Mouse (Mus musculus) left cerebral cortex, postnatal 36 days (tissue): Measurements from ENCODE around the gene Tram2. TPM values are rescaled to one million over a fixed set of nuclear protein-coding genes. Genes with fewer than 3 reads are reported as not detected.
A peak's percentile ranks its signal among the peaks of the same experiment; 100 is the strongest.

Experiments used
- DNase-seq, 2 experiments: peaks; one replicate each; pipeline ENCODE4 v3.0.0; 2021 to 2022; ENCODE audit warnings: low spot score in 2 of 2, mixed read lengths in 1 of 2
- intact Hi-C: fragments of 180-260 bp; cut with DNase I; formaldehyde crosslinking; loops from one replicate; pipeline ENCODE4 v1.15.1; 2025
- total RNA-seq, 2 experiments: library from RNA; stranded (reverse); gene quantifications; 2 replicates each; pipeline ENCODE4 v1.2.3; 2021

Tram2 gene
- total RNA-seq, 2 experiments from 2014 or later, result 0.81 to 1.3 TPM

DNA sequence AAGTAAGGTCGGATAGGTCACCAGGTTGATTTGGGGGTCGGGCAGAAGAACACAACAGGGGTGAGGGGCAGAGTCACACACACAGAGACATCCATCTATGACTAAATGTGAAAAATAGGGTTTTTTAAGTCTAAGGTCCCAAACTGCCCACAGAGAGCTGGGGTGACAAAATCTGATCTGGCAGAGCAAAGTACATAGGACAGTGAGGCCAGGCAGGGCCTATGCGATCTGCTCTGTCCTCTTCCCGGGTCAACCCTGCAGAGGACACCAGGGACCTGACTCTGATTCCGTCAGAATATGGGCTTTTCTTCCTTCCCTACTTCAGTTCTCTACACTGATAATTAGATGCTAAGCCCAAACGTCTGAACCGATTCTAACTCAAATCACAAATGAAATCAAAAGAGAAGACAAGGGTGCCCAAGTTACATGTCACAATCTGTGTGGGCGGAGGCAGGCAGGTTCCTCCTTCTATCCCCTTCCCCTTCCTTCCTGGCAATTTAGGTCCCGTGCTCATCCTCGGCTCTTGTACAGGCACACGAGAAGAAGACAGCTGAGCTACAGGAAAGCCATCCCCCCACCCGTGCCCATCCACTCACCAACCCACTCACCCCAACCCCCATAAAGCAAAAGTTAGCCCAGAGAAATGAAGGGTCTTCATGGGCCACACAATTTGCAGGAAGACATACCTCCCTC is 9.1 kb downstream of the Tram2 start:
- DNase-seq, result no peak
- intact Hi-C loops, result no loop called here

DNA sequence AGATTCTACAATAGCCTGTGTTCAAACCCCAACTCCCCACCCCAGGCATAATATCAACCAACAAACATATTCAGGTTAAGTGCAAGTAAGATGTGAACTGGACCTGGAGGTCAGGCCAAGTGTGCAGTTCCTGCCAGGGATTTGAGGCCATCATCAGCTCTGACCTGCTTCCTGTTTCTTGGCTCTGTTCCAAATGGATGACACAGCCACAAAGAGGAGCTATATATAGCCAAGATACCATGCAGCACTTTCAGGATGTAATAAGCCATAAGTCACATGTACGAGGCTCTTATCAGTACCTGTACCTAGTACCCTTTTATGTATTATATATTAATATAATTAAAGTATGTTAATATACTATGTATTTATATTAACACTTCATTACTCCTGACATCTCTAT is 10.5 kb downstream of the Tram2 start:
- no peak for DNase-seq
- intact Hi-C loops, result no loop called here

DNA sequence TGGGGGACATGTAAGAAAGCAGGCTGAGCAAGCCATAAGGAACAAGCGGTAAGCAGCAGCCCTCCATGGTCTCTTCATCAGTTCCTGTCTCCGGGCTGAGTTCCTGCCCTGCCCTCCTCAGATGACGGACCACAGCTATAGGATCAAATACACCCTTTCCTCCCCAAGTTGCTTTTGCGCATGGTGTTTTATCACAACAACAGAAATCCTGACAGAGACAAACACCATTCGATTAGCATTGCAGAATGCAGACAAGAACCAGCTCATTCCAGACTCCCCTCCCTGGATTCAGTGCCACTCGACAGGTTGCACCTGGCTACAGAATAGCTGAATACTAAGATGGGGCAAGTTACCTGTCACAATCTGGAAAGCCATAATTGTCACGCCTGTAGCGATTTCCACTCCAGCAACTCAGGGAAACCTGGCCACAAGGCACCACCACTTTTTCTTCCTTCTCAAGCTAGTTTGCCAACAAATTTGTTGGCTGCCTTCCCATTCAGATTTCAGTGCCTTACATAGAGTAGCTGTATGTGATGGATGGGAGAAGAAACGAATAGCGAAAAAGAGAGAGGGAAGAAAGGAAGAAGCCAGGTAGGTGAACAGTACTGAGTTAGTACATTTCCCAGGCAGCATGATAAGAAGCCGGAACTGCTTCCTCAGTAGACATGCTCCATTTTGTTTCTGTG is 11.3 kb downstream of the Tram2 start:
- intact Hi-C loops, result no loop called here
- DNase-seq, result no peak

DNA sequence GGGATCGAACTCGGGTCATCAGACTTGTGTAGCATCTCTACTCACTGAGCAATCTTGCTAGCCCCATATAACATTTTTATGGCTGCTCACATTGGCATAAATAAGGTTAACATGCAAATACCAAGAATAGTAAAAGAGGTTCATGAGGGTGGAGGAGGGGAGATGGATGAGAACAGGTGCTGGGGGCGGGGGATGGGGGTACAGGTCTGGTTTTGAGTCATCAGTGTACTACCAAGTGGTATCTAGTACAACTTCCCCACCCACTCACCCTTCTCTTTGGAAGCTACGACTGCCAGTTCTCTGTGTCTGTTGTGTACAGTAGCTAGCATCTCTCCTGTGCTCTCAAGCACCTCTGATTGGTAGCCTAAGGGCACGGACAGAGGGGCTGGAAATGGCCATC is 14.9 kb downstream of the Tram2 start:
- DNase-seq, result no peak
- intact Hi-C loops, result no loop called here

DNA sequence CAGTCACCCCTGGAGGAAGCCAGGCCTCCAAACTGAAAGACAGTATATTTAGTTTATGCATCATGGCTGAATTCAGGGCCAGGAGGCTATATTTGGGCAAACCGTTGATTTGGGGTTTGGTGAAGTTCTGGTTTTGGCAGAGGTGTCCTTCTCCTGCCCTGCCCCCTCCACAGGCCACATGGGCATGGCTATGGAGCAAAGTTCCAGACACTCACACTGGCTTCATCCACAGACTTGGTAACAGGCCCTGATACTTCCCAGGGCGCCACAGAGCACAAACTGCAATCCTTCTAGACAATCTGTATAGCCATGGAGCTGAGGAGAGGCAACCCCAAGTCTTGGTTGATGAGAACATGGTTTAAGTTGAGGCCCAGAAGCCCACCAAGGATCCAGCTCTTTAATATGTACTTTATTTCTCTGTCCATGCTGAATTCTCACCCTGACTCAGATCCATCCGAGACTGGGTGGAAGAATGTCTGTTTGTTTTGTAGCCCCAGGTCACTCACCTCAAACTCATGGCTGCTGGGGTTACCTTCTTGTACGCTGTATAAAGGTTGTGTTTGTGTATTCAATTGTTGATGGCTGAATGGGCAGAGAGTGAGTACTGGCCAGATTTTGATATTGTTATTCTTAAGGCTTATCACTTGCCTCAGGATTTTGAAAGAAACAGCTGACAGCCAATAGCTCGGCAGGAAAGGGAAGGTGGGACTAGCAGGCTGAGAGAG is 19.5 kb downstream of the Tram2 start:
- intact Hi-C loops, result no loop called here
- no peak for DNase-seq

DNA sequence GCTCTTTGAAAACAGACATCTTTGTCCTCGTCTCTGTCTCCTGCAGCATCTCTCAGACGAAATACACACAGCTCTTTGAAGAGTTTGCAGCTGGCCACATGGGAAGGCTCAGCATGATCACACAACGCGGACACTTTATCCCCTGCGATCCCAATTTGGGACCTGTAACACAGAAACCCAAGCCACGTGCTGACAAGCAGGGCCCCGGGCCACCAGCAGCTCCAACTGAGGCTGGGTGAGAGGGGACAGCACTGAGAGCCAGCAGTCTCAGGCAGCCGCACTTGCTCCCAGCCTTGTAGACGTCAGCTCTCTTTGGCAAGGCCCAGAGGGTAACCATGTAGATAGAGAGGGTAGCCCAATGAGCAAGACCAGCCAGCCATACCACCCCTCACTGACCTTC is 26.0 kb downstream of the Tram2 start:
- peak in 1 of 2 experiments; percentile 5 for DNase-seq
- intact Hi-C loops, result no loop called here

DNA sequence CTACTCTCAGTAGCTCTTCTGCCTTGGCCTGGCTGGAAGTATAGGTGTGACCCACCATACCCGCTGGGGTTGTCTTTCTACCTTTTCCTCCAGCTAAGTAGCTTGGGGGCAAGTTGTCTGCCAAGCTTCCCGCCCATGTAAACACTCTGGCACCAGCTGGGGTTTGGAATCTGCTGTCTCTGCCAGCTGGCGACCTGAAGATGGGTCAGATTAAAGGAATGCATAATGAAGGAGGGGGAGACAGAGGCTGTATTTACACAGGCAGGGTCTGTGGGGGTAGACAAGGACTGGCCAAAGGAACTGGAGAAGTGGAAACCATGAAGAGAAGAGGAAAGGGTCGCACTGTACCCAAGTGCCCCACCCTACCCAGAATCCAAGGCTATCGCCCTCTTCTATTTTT is 26.4 kb downstream of the Tram2 start:
- DNase-seq, result no peak
- intact Hi-C loops, result no loop called here

DNA sequence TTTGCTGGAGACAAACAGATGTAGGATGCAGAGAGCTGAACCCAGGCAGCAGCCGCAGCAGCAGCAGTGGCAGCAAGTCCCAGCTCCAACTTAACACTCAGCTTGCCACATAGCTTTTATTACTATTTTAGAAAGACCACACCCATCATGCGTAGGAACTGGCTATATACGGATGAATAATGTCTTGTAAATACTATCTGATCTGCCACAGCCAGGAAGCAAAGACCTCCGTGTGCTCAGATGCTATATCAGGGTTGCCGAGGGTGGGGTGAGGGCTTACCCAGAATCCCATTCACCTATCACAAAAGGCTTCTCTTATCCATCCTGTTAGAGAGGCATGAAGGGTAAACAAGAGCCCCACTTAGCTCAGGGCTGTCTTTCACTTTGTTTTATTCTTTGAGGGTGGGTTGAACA is 26.9 kb downstream of the Tram2 start:
- no peak for DNase-seq
- intact Hi-C loops, result no loop called here

DNA sequence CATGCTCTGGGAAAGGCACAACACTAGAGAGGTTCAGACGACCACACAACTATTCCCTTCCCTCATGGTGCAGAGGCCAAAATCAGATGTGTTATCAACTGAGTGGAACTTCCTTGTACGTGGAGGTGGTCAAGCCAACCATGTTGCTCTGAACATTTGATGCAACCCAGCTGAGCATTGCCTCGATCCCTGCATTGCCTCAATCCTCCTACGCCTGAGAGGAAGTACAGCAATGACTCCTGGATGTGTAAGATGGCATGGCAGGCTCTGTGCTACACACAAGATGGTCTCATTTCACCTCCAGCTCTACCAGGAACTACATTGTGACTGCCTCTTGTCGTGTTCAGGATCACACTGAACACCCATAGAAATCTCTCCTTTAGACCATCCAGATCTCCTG is 30.0 kb downstream of the Tram2 start:
- no peak for DNase-seq
- intact Hi-C loops, result no loop called here

DNA sequence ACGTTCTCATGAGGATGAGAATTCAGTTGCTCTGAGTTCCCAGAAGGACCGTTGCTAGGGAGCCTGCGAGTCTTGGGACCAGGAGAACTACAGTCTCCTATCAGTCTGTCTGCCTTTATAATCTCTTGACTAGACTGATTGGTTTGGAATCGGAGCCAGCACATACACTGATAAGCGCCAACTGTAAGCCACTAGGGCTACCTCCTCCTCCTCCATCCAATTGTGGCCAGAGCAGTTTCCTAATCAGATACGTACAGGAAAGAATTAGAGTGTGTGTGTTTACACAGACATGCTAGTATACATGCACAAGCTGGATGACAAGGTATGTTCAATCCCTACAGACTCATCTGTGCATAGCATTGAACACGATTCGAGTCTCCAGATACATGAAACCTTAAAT is 30.6 kb downstream of the Tram2 start:
- DNase-seq, result no peak
- intact Hi-C loops, result no loop called here

DNA sequence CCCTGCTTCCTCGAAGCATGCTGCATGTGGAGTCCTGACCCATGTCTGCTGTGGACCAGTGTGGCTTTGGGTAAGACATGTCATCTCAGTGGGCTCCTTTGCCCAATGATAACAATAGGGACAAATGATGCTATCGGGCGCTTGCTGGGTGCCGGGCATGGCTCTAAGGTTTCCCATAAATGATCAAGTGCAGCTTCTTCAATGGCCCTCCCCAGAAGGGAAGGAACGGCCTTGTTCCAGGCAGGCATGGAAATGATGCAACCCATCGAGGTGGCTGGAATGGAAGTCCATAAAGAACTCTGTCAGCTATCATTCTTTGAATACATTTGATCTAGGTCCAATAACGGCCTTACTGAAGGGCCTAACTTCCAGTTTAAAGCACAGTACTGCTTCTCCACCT is 36.6 kb downstream of the Tram2 start:
- DNase-seq, result no peak

DNA sequence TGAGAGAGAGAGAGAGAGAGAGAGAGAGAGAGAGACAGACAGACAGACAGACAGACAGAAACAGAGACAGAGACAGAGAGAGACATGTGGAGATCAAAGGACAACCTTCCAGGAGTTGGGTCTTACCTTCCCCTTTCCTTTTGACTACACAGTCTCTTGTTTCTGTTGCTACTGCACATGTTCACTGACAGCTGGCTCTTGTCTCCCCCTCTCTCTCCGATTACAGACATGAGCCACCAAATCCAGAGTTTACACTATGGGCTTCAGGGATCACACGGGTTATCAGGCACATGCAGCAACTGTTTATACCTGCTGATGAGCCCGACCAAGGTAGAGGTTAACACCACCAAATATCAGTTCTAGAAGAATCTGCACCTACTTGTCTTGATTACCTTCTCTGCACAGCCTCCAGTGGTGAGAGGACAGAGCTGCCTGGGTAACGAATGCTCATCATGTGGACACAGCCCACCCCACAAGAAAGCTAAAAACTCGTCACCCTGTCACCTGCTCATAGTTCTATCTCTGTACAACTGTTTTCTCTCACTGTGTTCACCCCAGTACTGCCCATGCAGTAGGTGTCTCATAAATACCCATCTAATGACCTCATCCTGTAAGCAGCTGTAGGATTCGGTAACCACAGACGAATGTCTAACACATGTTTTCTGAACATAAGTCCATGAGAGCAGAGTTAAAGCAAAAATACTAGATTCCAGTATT is 38.3 kb downstream of the Tram2 start:
- intact Hi-C loops, result no loop called here
- no peak for DNase-seq

More for the DNA sequence above, 36.6 kb downstream of the Tram2 start:
- intact Hi-C loops, result no loop called here

DNA sequence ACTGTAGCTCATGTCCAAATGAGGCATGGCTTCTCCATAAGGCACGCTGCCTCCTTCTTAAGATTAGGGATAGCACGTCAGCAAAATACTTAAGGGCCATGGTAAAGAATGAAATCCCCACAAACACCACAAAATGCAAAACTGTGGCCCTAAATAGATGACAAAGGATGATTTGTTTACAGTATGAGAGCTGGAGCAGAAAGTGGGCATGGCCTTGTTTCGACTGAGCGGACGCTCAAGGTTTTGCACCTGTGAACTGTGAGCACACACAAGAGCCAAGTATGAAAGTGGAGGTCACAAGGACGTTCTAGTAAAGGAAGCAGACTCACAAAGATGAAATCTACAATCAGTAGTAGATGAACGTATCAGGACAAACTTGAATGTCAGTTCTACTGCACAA is 38.9 kb downstream of the Tram2 start:
- DNase-seq, result no peak
- intact Hi-C loops, result no loop called here

DNA sequence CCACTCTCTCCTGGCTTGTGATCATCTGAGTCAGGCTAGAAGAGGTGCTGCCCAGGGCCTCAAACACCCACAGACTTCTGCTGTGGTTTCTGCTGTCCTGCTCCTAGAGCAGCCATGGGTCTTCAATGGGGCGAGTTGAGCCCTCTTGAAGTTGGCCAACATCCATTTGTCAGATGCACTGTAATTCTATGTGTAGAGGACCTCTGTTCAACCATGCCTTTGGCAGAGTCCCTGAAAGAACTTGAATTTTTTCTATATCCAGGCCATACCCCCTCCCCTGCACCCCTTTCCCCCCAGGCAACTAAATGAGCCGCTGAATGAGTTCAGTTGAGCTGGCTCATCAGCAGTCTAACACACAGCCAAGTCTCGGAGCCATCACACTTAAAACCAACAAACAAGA is 39.5 kb downstream of the Tram2 start:
- intact Hi-C loops, result no loop called here
- DNase-seq, result no peak

DNA sequence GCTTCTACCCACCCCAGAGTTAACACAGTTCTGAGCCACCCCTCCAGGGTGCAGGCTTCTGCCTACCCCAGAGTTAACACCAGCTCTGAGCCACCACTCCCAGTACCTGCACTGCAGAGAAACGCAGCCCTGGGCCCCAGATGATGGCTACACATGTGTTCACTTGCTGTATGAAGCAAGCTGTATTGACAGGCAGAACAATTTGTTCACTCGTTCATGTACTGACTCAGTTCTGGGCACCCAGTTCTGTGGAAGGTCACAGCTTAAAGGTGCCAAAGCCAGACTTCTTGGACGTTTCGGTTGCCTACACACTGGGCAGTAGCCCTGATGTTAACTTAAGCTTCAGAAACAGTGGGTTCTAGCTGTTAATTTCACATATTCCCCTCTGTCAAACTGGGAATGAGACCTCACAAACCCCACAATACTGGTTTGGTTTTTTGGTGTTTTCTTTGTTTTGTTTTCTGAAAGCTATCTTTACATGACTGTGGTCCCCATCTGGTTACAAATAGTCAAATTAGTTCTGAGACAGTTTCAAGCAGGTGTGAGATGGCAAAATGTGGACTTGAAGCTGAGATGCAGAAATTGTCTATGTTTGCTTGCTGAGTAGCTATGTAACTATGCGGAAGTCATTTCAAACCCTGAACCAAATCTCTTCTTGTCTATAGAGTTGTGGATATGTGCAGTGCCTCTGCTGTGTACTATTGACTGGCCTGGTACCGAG is 41.0 kb downstream of the Tram2 start:
- no peak for DNase-seq

DNA sequence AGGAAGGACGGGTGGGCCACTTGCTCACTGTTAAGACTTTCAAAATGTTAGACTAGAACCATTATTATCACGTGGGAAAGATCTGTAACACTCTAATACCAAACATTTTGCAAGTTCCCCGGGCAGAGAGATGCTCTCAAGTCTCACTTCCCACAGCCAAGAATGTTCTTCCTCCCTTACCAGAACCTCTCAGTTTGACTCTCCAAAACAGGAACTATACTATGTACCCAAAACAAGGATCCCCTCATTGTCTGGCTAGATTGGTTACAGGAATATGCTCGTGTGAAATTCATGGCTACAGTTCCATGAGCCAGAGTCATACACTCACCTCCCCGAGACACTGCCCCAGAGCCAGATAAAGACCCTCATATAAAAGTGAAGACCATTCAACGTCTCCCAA is 43.2 kb downstream of the Tram2 start:
- no peak for DNase-seq
- intact Hi-C loops, result no loop called here

More for the DNA sequence above, 41.0 kb downstream of the Tram2 start:
- intact Hi-C loops, result no loop called here

DNA sequence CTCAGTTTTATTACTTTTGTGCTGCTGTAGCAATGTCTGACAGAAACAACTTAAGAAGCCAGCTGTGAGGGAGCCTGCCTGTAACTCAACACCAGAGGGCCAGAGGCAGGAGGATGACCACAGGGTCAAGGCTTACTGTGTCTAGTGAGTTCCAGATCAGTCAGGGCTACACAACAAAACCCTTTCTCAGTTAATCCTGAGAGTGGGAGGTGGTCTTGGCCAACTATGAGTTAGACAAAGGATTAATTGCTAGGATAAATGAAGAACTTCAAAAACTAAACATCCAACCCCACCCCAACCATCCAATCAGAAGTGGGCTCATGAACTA is 45.3 kb downstream of the Tram2 start:
- no peak for DNase-seq
- intact Hi-C loops, result no loop called here

DNA sequence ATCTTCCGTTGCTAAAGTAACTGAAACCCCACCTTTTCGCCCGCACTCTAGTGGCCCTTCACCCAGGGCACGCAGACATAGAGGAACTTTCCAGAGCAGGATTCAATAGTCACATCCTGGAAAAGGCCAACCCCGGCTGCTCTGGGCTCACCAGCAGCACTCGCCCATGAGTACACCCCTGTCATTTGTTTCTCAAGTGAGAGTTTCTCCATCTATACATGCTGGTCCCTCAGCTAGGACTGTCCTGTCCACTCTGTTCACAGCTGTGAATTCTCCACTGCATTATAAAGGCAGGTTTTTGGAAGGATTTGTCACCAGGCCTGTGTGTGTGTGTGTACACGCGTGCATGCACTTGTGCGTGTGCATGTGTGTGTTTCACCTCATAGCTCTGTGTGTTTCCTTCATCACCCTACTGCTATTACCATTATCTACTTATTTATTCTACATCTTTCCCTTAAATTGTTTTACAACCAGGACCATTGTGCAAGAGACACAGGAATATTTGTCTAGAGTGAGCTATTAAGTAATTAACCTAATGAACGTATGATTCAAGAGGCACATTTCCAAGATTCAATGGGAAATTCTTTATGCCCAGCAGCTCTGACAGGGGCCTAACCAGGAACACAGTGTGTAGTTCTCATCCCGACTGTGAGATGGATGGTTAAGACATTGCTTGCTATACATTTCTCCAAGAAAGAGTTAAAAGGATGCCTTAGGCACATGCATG is 45.8 kb downstream of the Tram2 start:
- DNase-seq, result no peak
- intact Hi-C loops, result no loop called here

DNA sequence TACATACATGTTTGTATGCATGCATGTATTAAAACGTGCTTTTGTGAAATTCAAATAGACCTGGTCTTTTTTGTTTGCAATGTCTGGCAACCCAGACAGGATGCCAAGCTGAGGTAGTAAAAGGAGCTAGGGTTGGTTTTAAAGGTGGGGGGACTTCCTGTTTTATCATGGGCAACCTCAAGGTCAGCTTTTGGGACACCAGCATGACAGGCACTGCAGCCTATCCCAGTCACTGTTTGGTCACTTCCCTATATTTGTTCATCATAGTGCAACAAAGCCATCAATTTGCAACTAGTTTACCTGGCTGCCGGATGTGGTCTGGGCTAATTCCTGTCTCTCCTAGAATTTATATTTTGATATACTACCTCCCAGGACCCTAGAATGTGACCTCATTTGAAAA is 47.4 kb downstream of the Tram2 start:
- intact Hi-C loops, result no loop called here
- no peak for DNase-seq
